Mouse (Mus musculus) neural tube, embryonic 14.5 days (tissue): ENCODE measurements around the gene Gpr149. TPM values are rescaled to one million over a fixed set of nuclear protein-coding genes. Genes with fewer than 3 reads are reported as not detected.
A peak's percentile ranks its signal among the peaks of the same experiment; 100 is the strongest.

Source experiments
- ATAC-seq: fragments of 200-750 bp; cut with Nextera tagmentation; 2 replicates; pipeline ENCODE4 v1.8.0; 2017; ENCODE audit warnings: low read depth, mild to moderate bottlenecking, moderate TSS enrichment, moderate library complexity
- H3K27ac ChIP-seq: fragments of 300-500 bp; sonication (generic); 2 replicates; pipeline ENCODE4 v1.5.1; 2014; ENCODE audit warnings: low read depth, mild to moderate bottlenecking, control low read depth, low read length, moderate library complexity, mixed read lengths
- H3K27me3 ChIP-seq: fragments of 300-500 bp; sonication (generic); 2 replicates; pipeline ENCODE4 v1.6.1; 2014; ENCODE audit warnings: low read length; ENCODE audit not compliant: control insufficient read depth, insufficient read depth
- H3K36me3 ChIP-seq: fragments of 300-500 bp; sonication (generic); 2 replicates; pipeline ENCODE4 v1.6.1; 2014; ENCODE audit warnings: low read length, mixed read lengths; ENCODE audit not compliant: control insufficient read depth, insufficient read depth
- H3K4me1 ChIP-seq: fragments of 300-500 bp; sonication (generic); 2 replicates; pipeline ENCODE4 v1.6.1; 2014; ENCODE audit warnings: low read length; ENCODE audit not compliant: control insufficient read depth, insufficient read depth
- H3K4me2 ChIP-seq: fragments of 300-500 bp; sonication (generic); 2 replicates; pipeline ENCODE4 v1.6.1; 2014; ENCODE audit warnings: mild to moderate bottlenecking, low read depth, low read length, control low read depth
- H3K4me3 ChIP-seq: fragments of 300-500 bp; sonication (generic); 2 replicates; pipeline ENCODE4 v1.5.1; 2014; ENCODE audit warnings: low read depth, low read length, control low read depth, mixed read lengths
- H3K9ac ChIP-seq: fragments of 300-500 bp; sonication (generic); replicated peaks from 2 replicates; pipeline ENCODE4 v1.6.1; 2014; ENCODE audit warnings: low read depth, mild to moderate bottlenecking, control low read depth, low read length, mixed read lengths
- H3K9me3 ChIP-seq: fragments of 300-500 bp; sonication (generic); 2 replicates; pipeline ENCODE4 v1.6.1; 2016; ENCODE audit warnings: low read length; ENCODE audit not compliant: control insufficient read depth
- WGBS: fragments of 180-500 bp; shearing (Covaris S2); extraction: QIAGEN DNeasy Blood & Tissue Kit; methylation state at CpG from one replicate; pipeline ENCODE4 v1.1.7; 2014; 5-methylcytosine and 5-hydroxymethylcytosine counted together
- polyA plus RNA-seq: library from polyadenylated mRNA; unstranded; fragments of >200 nt; fragmentation: Nextera tagmentation; extraction: Ambion mirVana; gene quantifications from 2 replicates; pipeline ENCODE4 v1.2.1, GENCODE M21; 2014

Gpr149 gene
- 4.3 and 8.4 TPM in 2 replicates for polyA plus RNA-seq

DNA sequence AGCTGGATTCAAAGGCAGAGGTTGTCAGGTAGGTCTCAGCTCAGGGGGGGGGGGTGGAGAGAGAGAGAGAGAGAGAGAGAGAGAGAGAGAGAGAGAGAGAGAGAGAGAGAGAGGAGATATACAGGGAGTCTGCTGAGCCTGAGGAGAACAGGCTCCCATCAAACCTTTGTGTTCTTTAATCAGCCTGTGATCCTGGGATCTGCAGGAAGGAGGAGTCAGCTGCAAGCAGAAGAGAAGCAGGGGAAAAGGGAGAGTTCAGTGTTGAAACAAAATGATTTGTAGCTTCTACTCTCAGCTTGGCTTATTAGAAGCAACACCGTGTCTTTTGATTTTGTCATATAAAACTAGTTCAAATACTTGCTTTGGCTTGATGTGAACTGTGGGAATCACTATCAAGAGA is at the start of gene Gpr149:
Gene Gpr149, minus strand, starts transcription at position 168 of the 400 bp plus-strand sequence.
- H3K9ac ChIP-seq: peak within 1 kb of the TSS; percentile 65; the same call in 1 of the 2 replicates
- 67% methylated on average over 1 of the region's 1 CpGs for WGBS
- H3K4me3 ChIP-seq: peak within 1 kb of the TSS; percentile 53
- peaks cover 3% of the 10 kb centered on the region; the same call in 1 of the 2 replicates for H3K27me3 ChIP-seq
- H3K36me3 ChIP-seq: no peaks in the 10 kb centered on the region
- ATAC-seq: no peak
- no peak within 1 kb of the TSS for H3K27ac ChIP-seq
- H3K4me2 ChIP-seq: peak within 1 kb of the TSS; percentile 97
- H3K9me3 ChIP-seq: no peaks in the 10 kb centered on the region
- no peaks in the 10 kb centered on the region for H3K4me1 ChIP-seq

DNA sequence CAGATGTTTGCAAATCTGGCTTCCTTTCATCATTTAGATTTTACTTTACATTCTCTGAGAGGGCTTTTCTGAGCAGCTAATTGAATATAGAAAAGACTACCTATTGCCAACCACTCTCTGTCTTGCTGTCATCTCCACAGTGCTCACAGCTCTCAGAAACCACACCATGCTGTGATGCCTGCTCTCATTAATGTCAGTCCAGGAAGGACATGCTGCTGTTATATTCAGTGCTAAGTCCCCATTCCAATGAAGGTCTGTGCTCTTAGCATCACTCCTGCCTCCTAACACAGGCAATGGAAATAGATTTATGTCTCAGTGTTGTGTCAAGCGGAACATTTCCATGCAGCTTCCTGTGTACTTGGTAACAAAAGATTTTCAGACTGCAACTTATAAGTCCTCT is 45.6 kb upstream of the Gpr149 start:
- no peaks in the 10 kb centered on the region for H3K36me3 ChIP-seq
- H3K9me3 ChIP-seq: no peaks in the 10 kb centered on the region
- H3K27me3 ChIP-seq: no peaks in the 10 kb centered on the region
- H3K4me2 ChIP-seq: no peak overlapping the region
- no peaks in the 10 kb centered on the region for H3K4me1 ChIP-seq
- whole genome bisulfite sequencing: 54% methylated on average over 1 of the region's 1 CpGs
- no peak overlapping the region for H3K27ac ChIP-seq
- peak; percentile 24; the same call in 1 of the 2 replicates for ATAC-seq
- no peak overlapping the region for H3K9ac ChIP-seq
- H3K4me3 ChIP-seq: no peak overlapping the region

GRCm38 (mm10) chr3:62610861-62611260 is 5.9 kb upstream of the Gpr149 start:
- WGBS: 77% methylated on average over 3 of the region's 3 CpGs
- H3K27ac ChIP-seq: no peak overlapping the region
- no peaks in the 10 kb centered on the region for H3K4me1 ChIP-seq
- no peak overlapping the region for H3K4me2 ChIP-seq
- ATAC-seq: no peak
- no peak overlapping the region for H3K9ac ChIP-seq
- no peaks in the 10 kb centered on the region for H3K36me3 ChIP-seq
- H3K4me3 ChIP-seq: no peak overlapping the region
- H3K9me3 ChIP-seq: no peaks in the 10 kb centered on the region
- H3K27me3 ChIP-seq: no peaks in the 10 kb centered on the region

DNA sequence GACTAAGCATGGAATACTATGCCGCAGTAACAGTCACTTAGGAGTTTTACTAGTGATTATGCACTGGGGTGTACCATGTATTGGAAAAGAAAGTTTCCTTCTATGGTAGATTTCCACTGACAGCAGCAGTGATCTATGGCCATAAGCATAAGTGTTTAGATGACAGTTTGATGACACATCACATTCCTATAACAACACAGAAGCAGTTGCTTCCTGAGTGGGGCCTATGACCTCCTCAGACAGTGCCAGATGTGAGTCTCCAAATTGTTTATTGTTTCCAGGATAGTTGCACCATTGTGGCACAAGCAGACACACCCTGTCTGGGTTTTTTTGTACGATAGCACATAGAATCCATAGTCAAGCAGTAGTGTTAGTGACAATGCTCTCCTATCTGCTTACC is 991 bp upstream of the Gpr149 start:
- Histone ChIP-seq H3K4me1 (no peaks in the 10 kb centered on the region), H3K4me3 (no peak overlapping the region), H3K27ac (no peak overlapping the region), H3K9me3 (no peaks in the 10 kb centered on the region), H3K36me3 (no peaks in the 10 kb centered on the region), H3K9ac (no peak overlapping the region), H3K27me3 (peaks cover 3% of the 10 kb centered on the region; the same call in 1 of the 2 replicates), H3K4me2 (no peak overlapping the region)
- 90% methylated on average over 2 of the region's 2 CpGs for WGBS
- ATAC-seq: no peak

DNA sequence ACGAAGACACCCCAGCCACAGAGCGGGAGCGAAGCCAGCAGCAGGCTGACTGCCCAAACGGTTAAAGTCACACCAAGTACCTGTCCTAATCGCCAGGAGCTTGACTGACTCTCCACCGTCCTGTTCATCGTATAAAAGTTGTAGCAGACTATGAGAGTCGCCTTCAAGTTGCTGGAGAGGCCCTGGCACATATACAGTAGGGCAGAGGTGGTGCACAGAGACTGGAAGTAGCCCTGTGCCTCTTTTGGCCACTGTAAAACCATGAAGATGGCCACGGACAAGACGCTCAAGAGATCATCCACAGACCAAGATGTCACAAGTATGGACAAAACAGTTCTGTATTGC is 921 bp downstream of the Gpr149 start:
- WGBS: 16% methylated on average over 10 of the region's 10 CpGs
- peak; percentile 41; the same call in 1 of the 2 replicates for ATAC-seq

DNA sequence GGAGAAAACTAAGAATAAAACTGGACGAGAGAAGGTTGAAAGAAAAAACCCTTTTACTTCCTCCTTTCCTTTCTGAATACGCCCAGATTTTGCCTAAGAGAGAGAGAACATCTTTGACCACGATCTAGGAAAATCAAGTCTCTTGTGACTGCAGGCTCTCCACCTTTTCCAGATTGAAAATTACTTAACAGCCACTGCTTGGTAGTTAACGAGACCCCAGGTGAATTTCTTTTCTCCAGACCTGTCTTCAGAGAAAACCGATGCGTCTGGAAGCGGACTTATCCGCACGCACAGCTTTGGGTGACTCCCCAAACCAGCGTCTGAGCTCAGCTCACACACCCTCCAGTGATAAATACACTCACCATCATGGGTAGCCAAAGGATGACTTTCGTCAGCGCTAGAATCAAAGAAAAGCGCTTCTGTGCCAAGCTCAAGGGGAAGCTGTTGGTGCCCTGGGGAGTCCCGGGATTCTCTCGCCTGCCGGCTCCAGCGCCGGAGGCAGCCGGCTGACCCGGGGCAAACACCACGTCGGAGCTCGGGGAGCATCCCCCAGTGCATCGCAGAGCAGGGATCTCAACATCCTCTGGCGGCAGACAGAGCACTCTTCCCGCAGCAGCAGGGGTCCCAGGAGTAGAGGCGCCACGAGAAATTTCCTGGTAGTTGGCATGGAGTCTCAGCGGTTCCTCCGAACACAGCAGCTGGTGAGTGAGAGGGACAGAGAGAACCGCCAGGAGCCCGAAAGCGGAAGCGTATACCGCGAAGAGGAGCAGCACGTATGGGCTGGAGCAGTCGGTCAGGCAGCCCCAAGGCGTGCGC is 1.5 kb downstream of the Gpr149 start:
- H3K4me2 ChIP-seq: peak overlapping the region; percentile 97
- H3K4me1 ChIP-seq: no peaks in the 10 kb centered on the region
- WGBS: 2% methylated on average over 40 of the region's 40 CpGs
- no peaks in the 10 kb centered on the region for H3K36me3 ChIP-seq
- ATAC-seq: peak; percentile 84
- H3K9ac ChIP-seq: peak overlapping the region; percentile 65
- H3K4me3 ChIP-seq: peak overlapping the region; percentile 53
- H3K27me3 ChIP-seq: peaks cover 3% of the 10 kb centered on the region; the same call in 1 of the 2 replicates
- H3K9me3 ChIP-seq: no peaks in the 10 kb centered on the region
- no peak overlapping the region for H3K27ac ChIP-seq

More for the DNA sequence above, 921 bp downstream of the Gpr149 start:
- Histone ChIP-seq H3K9me3 (no peaks in the 10 kb centered on the region), H3K9ac (peak overlapping the region; percentile 65), H3K27ac (no peak overlapping the region), H3K4me2 (peak overlapping the region; percentile 97), H3K4me1 (no peaks in the 10 kb centered on the region), H3K4me3 (peak overlapping the region; percentile 53), H3K36me3 (no peaks in the 10 kb centered on the region), H3K27me3 (peaks cover 3% of the 10 kb centered on the region; the same call in 1 of the 2 replicates)

DNA sequence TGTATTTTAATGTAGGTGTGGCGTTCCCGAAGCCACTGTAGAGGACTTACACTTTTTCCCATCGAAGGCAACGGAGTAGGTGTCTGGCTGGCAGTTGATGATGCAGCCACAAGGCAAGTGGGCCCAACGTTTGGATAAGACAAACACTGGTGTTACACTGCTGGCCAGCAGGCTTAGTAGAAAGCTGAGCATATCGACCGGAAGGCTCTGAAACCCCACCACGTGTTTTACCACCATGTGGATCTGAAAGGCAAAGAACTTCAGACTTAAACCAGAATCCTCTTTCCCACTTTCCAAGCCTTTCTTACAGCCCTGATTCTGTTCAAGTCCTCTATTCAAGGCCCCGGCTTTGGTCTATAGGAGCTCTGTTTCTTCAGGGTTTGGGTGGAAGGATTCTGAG is 2.5 kb downstream of the Gpr149 start:
- Histone ChIP-seq H3K36me3 (no peaks in the 10 kb centered on the region), H3K4me3 (0 out of 2 replicates have a peak overlapping the region, but pooled peaks have one; percentile 53), H3K27me3 (peaks cover 3% of the 10 kb centered on the region; the same call in 1 of the 2 replicates), H3K4me2 (no peak overlapping the region; the same call in 1 of the 2 replicates), H3K27ac (no peak overlapping the region), H3K9ac (no peak overlapping the region), H3K4me1 (no peaks in the 10 kb centered on the region), H3K9me3 (no peaks in the 10 kb centered on the region)
- no peak for ATAC-seq
- WGBS: 78% methylated on average over 9 of the region's 9 CpGs

GRCm38 (mm10) chr3:62594842-62595241 is 10.1 kb downstream of the Gpr149 start:
- no peak overlapping the region for H3K9ac ChIP-seq
- WGBS: 29% methylated on average over 7 of the region's 7 CpGs

DNA sequence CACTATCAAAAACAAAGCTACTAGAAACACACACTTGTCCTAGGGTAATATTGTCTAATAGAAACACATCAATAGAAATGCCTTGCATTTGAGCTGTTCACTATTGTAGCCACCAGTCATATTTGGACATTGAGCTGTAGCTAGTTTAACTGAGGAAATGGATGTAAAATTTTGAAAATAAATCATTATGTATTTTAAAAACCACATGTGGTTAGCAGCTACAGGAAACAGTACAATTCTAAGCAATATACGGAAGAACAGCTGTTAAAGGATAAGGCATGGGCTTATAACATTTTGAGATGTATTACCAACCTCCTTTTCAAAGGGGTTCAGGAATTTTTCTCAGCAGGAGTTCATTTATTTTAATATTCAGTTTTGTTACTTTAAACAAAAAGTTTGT is 19.9 kb downstream of the Gpr149 start:
- Histone ChIP-seq H3K27me3 (no peaks in the 10 kb centered on the region), H3K4me3 (no peak overlapping the region), H3K27ac (no peak overlapping the region), H3K4me2 (no peak overlapping the region), H3K36me3 (no peaks in the 10 kb centered on the region), H3K9ac (no peak overlapping the region), H3K9me3 (no peaks in the 10 kb centered on the region), H3K4me1 (no peaks in the 10 kb centered on the region)
- no peak for ATAC-seq
- WGBS: 88% methylated on average over 1 of the region's 1 CpGs

More at GRCm38 (mm10) chr3:62594842-62595241, 10.1 kb downstream of the Gpr149 start:
- H3K27ac ChIP-seq: no peak overlapping the region
- H3K4me1 ChIP-seq: no peaks in the 10 kb centered on the region
- ATAC-seq: no peak
- H3K27me3 ChIP-seq: no peaks in the 10 kb centered on the region
- H3K4me2 ChIP-seq: no peak overlapping the region
- no peak overlapping the region for H3K4me3 ChIP-seq
- no peaks in the 10 kb centered on the region for H3K36me3 ChIP-seq
- H3K9me3 ChIP-seq: no peaks in the 10 kb centered on the region
